Mouse (Mus musculus): ENCODE measurements around the gene Gm20721.

DNA sequence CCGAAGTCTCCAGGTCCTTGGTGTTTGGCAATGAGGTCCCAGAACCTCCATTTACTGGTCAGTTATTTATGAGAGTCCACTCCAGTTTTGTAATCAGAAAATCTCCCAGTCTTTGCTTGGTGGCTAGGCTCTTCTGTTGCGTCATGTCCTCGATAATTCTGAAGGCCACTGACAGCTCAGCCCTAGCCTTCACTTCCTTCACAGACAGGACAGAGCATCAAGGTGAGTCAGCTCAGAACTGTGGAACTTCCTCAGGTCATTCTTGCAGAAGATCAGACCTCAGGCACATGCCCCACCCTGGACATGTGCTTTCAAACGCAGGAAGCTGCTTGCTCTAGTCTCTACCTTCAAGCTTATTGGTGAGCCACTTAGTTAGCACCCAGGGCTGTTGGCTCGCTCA, 46.9 kb upstream of the Gm20721 start:
- TF ChIP-seq CTCF (IDR thresholded peaks at IDR 0.05; ENCODE audit: low read depth, low read length) (no peak), GATA1 (IDR thresholded peaks at IDR 0.05; ENCODE audit: borderline replicate concordance, low read length) (no peak)
